Mouse (Mus musculus) stomach, postnatal 0 days (tissue): ENCODE results near the gene Gm9045.
"Not testable (repeated sequence)": the region's sequence is repeated elsewhere in the genome, so short reads cannot be mapped to it uniquely, and the experiment has no call there.

Experiments used
- CTCF ChIP-seq: IDR thresholded peaks from 2 replicates; pipeline ENCODE4 v1.5.1; 2016; ENCODE audit warnings: antibody characterized with exemption, low read depth, mild to moderate bottlenecking, moderate library complexity
- EP300 ChIP-seq: optimal IDR thresholded peaks from 2 replicates; pipeline ENCODE3; 2016; ENCODE audit warnings: antibody characterized with exemption

DNA sequence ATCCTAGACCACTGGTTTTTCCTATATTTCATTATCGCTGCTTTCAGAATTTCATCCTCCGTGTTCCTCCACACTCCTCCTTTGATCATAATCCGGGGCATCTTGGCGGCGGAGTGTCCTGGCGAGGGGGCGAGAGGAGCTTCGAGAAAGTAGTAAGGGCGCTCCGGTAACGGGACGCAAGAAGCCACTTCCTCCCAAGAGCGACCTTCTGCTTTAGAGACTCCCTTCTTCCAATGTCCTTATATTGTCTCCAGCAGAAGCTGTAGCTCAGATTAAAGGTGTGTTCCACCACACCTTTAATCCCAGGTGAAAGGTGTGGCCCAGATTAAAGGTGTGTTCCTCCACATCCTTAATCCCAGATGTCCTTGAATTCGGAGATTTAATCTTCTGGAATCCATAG is 10.9 kb upstream of the Gm9045 start, which contains the start of gene Gm9048:
- not testable (repeated sequence) for TF ChIP-seq CTCF, EP300
